Mouse (Mus musculus) Patski (cell line): ENCODE results near the gene Acad10. TPM values are rescaled to one million over a fixed set of nuclear protein-coding genes. Genes with fewer than 3 reads are reported as not detected.
"Not testable (repeated sequence)": the region's sequence is repeated elsewhere in the genome, so short reads cannot be mapped to it uniquely, and the experiment has no call there.

ENCODE experiments used
- ATAC-seq: fragments of 100-300 bp; one replicate; pipeline ENCODE4 v1.8.0; 2021
- CTCF ChIA-PET: fragments of 350-600 bp; sonication (Branson Sonifier 250); formaldehyde crosslinking; loops from one replicate; lab custom pipeline; 2022; ENCODE audit warnings: inconsistent platforms; lab: Charles Lee
- POLR2A ChIA-PET: fragments of 350-600 bp; sonication (Branson Sonifier 250); formaldehyde crosslinking; loops from one replicate; lab custom pipeline; 2022; ENCODE audit warnings: antibody characterized with exemption, inconsistent platforms; lab: Charles Lee
- DNase-seq: peaks from one replicate; pipeline ENCODE4 v3.0.0-alpha.2; 2011; ENCODE audit warnings: low read depth, low spot score
- H3K27me3 ChIP-seq: fragments of 371-371 bp; one replicate; pipeline ENCODE4 v1.5.1; 2021
- CTCF ChIP-seq: fragments of 100-300 bp; IDR thresholded peaks from one replicate; pipeline ENCODE4 v1.5.1; 2021
- in situ Hi-C: fragments of 300-500 bp; cut with MboI; formaldehyde crosslinking; loops from 3 replicates; pipeline ENCODE4 v1.11.1; 2018; ENCODE audit warnings: low pct_unique_long_range_greater_than_20kb, mixed read lengths
- polyA plus RNA-seq: library from polyadenylated mRNA; unstranded; gene quantifications from one replicate; pipeline ENCODE4 v1.2.3, GENCODE M21; 2021

Acad10 gene
- polyA plus RNA-seq = 34.7 TPM

- DNase-seq = peak; percentile 60
- ATAC-seq = peak; percentile 71
- ChIA-PET POLR2A (interaction anchor here (0.6 to 0.9 kb wide), 3 partner anchors 9 to 187 kb away, joined by 3 to 6 read pairs (median 3); no protein-coding TSS in a partner anchor), CTCF (no interaction called here)
- H3K27me3 ChIP-seq = no peaks in the 10 kb centered on the region
- TF ChIP-seq CTCF = no peak
- in situ Hi-C loops = no loop called here
Observed at GRCm38 (mm10) chr5:121660059-121660896, at the start of gene Acad10, which contains the start of gene Brap. Gene Acad10 (minus strand): TSS chr5:121660514. Gene Brap (plus strand): TSS chr5:121660563.

DNA sequence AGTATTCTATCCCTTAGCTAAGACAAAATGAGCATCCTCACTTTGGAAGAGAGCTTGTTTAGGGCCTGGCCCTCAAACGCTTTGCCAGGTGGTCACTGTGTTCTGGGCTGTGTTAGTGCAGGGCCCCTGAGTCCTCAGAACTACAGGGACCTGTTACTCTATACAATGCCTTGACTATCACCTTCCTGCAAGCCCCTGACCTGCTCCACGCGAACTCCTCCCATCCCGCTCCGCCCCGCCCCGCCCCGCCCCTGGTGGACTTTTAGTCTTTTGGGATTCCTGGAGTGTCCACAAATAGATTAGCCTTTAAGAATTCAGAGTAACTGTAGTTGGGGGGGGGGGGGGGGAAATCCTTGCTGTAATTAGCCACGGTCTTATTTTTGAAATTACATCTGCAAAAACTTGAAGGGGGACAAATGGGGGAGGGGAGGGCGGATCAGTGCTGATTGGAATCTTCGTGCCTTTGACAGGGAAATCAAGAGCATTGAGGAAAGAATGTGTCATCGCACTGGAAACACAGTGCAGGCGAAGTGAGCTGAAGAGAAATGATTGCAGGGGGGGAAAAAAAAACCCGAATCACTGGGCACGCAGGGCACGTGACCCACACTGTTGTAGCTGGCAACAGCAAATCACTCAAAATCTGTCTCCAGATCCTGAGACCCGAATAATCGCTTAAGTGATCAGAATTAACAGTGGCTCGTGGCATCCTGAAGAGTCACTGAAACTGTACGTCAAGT lies 44.4 kb upstream of the Acad10 start:
- in situ Hi-C loops = no loop called here
- ChIA-PET POLR2A (no interaction called here), CTCF (no interaction called here)
- DNase-seq = no peak
- no peaks in the 10 kb centered on the region for H3K27me3 ChIP-seq
- ATAC-seq = no peak
- no peak for TF ChIP-seq CTCF

GRCm38 (mm10) chr5:121703341-121703740 lies 43.0 kb upstream of the Acad10 start:
- ChIA-PET CTCF (no interaction called here), POLR2A (no interaction called here)
- in situ Hi-C loops = no loop called here
- H3K27me3 ChIP-seq = no peaks in the 10 kb centered on the region
- no peak for TF ChIP-seq CTCF
- no peak for DNase-seq
- ATAC-seq = no peak

GRCm38 (mm10) chr5:121701111-121701769 lies 40.9 kb upstream of the Acad10 start:
- POLR2A ChIA-PET = interaction anchor here (1.0 kb wide), 1 partner anchor 15 kb away, joined by 3 read pairs; no protein-coding TSS in a partner anchor
- ATAC-seq = no peak
- no peaks in the 10 kb centered on the region for H3K27me3 ChIP-seq
- in situ Hi-C loops = no loop called here
- DNase-seq = no peak
- CTCF ChIA-PET = interaction anchor here (0.7 to 1.9 kb wide), 2 partner anchors 11 to 14 kb away, joined by 3 to 8 read pairs; no protein-coding TSS in a partner anchor
- no peak for TF ChIP-seq CTCF

- ChIA-PET POLR2A (interaction anchor here (0.6 to 1.8 kb wide), 4 partner anchors 10 to 39 kb away, joined by 3 to 8 read pairs (median 3); partner anchors contain the start of gene Atxn2), CTCF (interaction anchor here (1.2 to 1.9 kb wide), 3 partner anchors 8 to 13 kb away, joined by 3 to 8 read pairs (median 4); no protein-coding TSS in a partner anchor)
- ATAC-seq = peak; percentile 21
- TF ChIP-seq CTCF = no peak
- peak; percentile 35 for DNase-seq
- in situ Hi-C loops = no loop called here
- H3K27me3 ChIP-seq = no peaks in the 10 kb centered on the region
Observed at GRCm38 (mm10) chr5:121700496-121700895, 40.2 kb upstream of the Acad10 start.

DNA sequence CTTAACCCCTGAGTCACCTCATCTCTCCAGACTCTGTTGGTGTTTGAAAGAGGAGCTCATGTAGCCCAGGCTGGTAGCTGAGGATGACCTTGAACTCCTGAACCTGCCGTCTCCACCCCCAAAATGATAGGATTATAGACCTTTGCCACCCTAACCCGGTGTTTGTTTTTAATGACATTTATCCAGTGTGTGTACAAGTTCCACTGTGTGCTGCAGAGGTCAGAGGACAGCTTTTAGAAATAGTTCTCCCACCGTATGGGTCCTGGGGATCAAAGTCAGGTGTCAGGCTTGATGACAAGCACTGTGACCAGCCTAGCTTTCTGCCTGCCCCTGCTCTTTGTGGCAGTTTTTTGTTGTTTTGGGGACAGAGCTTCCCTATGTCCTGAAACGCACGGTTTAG lies 39.6 kb upstream of the Acad10 start:
- no peak for TF ChIP-seq CTCF
- DNase-seq = no peak
- CTCF ChIA-PET = interaction anchor here (1.2 to 1.9 kb wide), 3 partner anchors 9 to 13 kb away, joined by 3 to 8 read pairs (median 4); no protein-coding TSS in a partner anchor
- in situ Hi-C loops = no loop called here
- no peaks in the 10 kb centered on the region for H3K27me3 ChIP-seq
- ATAC-seq = no peak
- POLR2A ChIA-PET = interaction anchor here (0.5 to 1.8 kb wide), 5 partner anchors 11 to 1673 kb away, joined by 3 to 8 read pairs (median 3); partner anchors contain the start of gene Atxn2

DNA sequence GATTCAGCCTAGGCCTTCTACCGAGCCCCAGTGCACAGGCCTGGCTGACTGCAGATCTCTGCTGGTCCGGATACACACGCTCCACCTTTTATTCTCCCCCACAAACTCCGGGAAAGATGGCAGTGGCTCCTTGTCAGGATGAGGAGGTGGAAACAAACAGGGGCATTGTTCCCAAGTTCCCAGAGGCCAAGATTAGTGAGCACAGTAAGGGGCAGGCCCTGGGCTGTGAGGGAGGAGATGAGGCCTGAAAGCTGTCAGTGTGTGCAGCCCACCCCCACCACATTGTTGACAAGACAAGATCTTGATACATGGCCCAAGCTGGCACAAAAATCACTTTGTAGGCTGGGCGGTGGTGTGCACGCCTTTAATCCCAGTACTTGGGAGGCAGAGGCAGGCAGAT lies 36.4 kb upstream of the Acad10 start:
- POLR2A ChIA-PET = no interaction called here

GRCm38 (mm10) chr5:121692897-121693296 lies 32.6 kb upstream of the Acad10 start:
- in situ Hi-C loops = no loop called here

More for the DNA sequence above, 36.4 kb upstream of the Acad10 start:
- ATAC-seq (no peak), DNase-seq (no peak)
- TF ChIP-seq CTCF = no peak
- CTCF ChIA-PET = interaction anchor here (1.6 kb wide), 1 partner anchor 11 kb away, joined by 4 read pairs; no protein-coding TSS in a partner anchor
- H3K27me3 ChIP-seq = no peaks in the 10 kb centered on the region
- in situ Hi-C loops = no loop called here

DNA sequence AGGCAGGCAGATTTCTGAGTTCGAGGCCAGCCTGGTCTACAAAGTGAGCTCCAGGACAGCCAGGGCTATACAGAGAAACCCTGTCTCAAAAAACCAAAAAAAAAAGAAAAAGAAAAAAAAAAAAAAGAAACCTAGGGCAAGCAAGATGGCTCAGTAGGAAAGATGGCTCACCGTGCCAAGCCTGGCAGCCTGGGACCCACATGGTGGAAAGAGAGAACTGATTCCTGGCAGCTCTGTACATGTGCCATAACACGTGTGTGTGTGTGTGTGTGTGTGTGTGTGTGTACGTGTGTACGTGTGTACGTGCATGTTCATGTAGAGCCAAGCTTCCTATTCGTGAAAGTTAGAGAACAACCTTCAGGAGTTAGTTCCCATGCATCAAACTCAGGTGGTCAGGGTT lies 31.1 kb upstream of the Acad10 start:
- CTCF ChIA-PET = interaction anchor here (0.6 kb wide), 1 partner anchor 19 kb away, joined by 3 read pairs; no protein-coding TSS in a partner anchor
- ATAC-seq, in situ Hi-C loops, DNase-seq, H3K27me3 ChIP-seq, POLR2A ChIA-PET: not testable (repeated sequence)

More at GRCm38 (mm10) chr5:121692897-121693296, 32.6 kb upstream of the Acad10 start:
- CTCF ChIA-PET = no interaction called here
- ATAC-seq = no peak
- no peak for DNase-seq
- POLR2A ChIA-PET = no interaction called here
- no peaks in the 10 kb centered on the region for H3K27me3 ChIP-seq
- no peak for TF ChIP-seq CTCF
